Mouse (Mus musculus): ENCODE results near the gene AA986860. TPM values are rescaled to one million over a fixed set of nuclear protein-coding genes. Genes with fewer than 3 reads are reported as not detected.
A peak's percentile ranks its signal among the peaks of the same experiment; 100 is the strongest.

Gene AA986860
- polyA plus RNA-seq, 1 experiment from 2014 or later: 1.2 TPM

DNA sequence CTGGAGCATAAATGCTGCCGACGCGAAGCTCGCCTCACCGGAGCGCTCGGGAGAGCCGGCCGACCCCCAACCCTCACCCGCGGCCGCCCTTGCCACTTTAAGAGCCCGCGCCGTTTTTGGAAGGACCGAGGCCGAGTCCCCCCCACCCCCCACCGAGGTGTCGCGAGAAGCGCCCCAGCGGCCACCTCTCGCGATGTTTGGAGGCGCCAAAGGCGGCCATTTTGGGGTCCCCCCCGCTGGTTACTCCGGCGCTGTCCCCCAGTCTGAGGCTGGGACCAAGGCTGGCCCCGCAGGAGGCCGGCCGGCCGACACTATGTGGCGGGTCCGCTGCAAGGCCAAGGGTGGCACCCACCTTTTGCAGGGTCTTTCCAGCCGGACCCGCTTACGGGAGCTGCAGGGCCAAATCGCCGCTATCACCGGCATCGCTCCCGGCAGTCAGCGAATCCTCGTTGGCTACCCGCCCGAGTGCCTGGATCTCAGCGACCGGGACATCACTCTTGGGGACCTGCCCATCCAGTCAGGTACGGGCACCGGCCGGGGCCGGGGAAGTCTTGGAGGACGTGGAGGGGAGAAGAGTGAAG, 14.4 kb upstream of the AA986860 start, which contains the start of gene Yod1:
TSS of gene Yod1 (plus strand) at position 37 of the 581 bp plus-strand sequence.
- ATAC-seq (ENCODE audit: low FRiP score, low read depth): peak; percentile 84
- H3K27ac ChIP-seq: peak within 1 kb of the TSS; percentile 75; the same call in 1 of the 2 replicates
- peak within 1 kb of the TSS; percentile 99 for H3K4me2 ChIP-seq (replicated peaks)
- peaks cover 12% of the 10 kb centered on the region for H3K36me3 ChIP-seq
- no peaks in the 10 kb centered on the region for H3K9me3 ChIP-seq
- H3K4me3 ChIP-seq: peak within 1 kb of the TSS; percentile 86
- H3K9ac ChIP-seq: peak within 1 kb of the TSS; percentile 94
- peaks cover 7% of the 10 kb centered on the region; the same call in 1 of the 2 replicates for H3K27me3 ChIP-seq
- WGBS: under 1% methylated on average over 54 of the region's 54 CpGs
- H3K4me1 ChIP-seq: peaks cover 18% of the 10 kb centered on the region

DNA sequence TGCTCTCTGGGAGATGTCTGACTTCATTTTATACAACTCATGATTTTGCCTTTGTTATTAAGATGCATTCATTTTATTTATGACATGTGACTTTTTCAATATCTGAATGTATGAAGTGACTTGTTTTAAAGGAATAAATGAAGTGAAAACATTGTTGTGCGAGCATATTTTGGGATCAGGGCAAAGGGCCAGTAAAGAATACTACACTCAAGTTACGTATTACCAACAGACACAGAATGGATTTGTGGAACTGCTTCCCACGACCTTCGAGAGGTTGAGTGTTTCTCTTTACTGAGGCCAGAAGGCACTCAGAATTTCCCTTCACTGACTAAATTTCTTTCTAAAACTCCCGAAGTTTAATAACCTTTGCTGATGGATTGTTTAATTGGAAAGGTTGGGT, 7.6 kb upstream of the AA986860 start:
- WGBS: 88% methylated on average over 5 of the region's 5 CpGs
- Histone ChIP-seq H3K4me1 (0 out of 2 replicates have a peak, but pooled peaks cover under 1% of the 10 kb centered on the region), H3K9ac (no peak overlapping the region), H3K36me3 (peaks cover 6% of the 10 kb centered on the region), H3K27me3 (no peaks in the 10 kb centered on the region), H3K4me3 (no peak overlapping the region), H3K9me3 (no peaks in the 10 kb centered on the region), H3K27ac (no peak overlapping the region), H3K4me2 (replicated peaks) (no peak overlapping the region)
- ATAC-seq (ENCODE audit: low FRiP score, low read depth): no peak

- no peaks in the 10 kb centered on the region for H3K9me3 ChIP-seq
- no peak overlapping the region for H3K9ac ChIP-seq
- no peak overlapping the region for H3K4me3 ChIP-seq
- H3K4me2 ChIP-seq (replicated peaks): no peak overlapping the region
- WGBS: 93% methylated on average over 2 of the region's 2 CpGs
- peaks cover under 1% of the 10 kb centered on the region for H3K4me1 ChIP-seq
- H3K27me3 ChIP-seq: no peaks in the 10 kb centered on the region
- no peaks in the 10 kb centered on the region; the same call in 1 of the 2 replicates for H3K36me3 ChIP-seq
- no peak for ATAC-seq (ENCODE audit: low FRiP score, low read depth)
- H3K27ac ChIP-seq: no peak overlapping the region
Measured at GRCm38 (mm10) chr1:130726396-130726795, 5.4 kb upstream of the AA986860 start.

- 73% methylated on average over 1 of the region's 1 CpGs for WGBS
- H3K36me3 ChIP-seq: no peaks in the 10 kb centered on the region; the same call in 1 of the 2 replicates
- no peak overlapping the region for H3K9ac ChIP-seq
- no peak overlapping the region for H3K4me2 ChIP-seq (replicated peaks)
- H3K27me3 ChIP-seq: no peaks in the 10 kb centered on the region
- no peak for ATAC-seq (ENCODE audit: low FRiP score, low read depth)
- no peak overlapping the region for H3K27ac ChIP-seq
- peaks cover 6% of the 10 kb centered on the region for H3K4me1 ChIP-seq
- no peak overlapping the region for H3K4me3 ChIP-seq
- H3K9me3 ChIP-seq: no peaks in the 10 kb centered on the region
Measured at GRCm38 (mm10) chr1:130728070-130728469, 3.7 kb upstream of the AA986860 start.

DNA sequence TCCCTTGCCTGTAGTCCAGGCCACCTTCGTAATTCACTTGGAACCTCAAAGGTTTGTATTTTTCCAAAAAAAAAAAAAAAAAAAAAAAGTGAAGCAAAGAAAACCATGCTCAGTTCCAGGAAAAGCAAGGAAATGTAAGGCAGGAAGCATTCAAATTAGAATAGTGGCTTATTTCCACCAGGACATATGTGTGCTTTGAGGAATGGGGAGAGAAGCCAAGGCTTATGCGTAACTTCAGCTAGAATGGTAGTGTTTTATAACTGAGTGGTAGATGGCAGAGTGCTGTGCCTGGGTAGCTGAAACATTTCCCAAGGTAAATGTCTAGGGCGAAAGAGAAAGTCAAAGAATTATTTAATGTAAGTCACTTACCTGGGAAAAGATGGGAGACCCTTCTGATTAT, 3.1 kb upstream of the AA986860 start:
- 87% methylated on average over 3 of the region's 3 CpGs for WGBS
- H3K9ac ChIP-seq: no peak overlapping the region
- no peak overlapping the region for H3K4me2 ChIP-seq (replicated peaks)
- H3K4me1 ChIP-seq: peaks cover 6% of the 10 kb centered on the region
- no peak overlapping the region for H3K27ac ChIP-seq
- H3K9me3 ChIP-seq: no peaks in the 10 kb centered on the region
- no peaks in the 10 kb centered on the region for H3K27me3 ChIP-seq
- ATAC-seq (ENCODE audit: low FRiP score, low read depth): no peak
- no peaks in the 10 kb centered on the region; the same call in 1 of the 2 replicates for H3K36me3 ChIP-seq
- H3K4me3 ChIP-seq: no peak overlapping the region

DNA sequence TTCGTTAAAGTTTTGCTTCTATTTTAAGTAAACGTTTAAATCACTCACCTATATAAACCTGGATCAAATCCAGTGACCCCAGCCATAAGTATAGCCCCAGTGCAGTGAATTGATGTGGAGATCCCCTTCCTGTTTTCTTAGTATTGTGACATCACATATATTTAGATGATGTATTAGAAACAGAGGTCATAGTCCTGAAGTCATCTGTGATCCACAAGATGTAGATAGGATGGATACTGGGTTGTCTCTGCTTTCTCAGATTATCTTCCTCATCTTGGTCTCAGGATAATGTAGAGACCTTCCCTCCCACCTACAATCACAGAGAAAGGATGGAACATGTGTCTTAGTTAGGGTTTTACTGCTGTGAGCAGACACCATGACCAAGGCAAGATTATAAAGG, 2.6 kb upstream of the AA986860 start, which contains the start of gene Pfkfb2:
TSS of gene Pfkfb2 (minus strand) at position 101 of the 400 bp plus-strand sequence.
- H3K27ac ChIP-seq: no peak within 1 kb of the TSS
- H3K4me3 ChIP-seq: no peak within 1 kb of the TSS
- H3K4me2 ChIP-seq (replicated peaks): no peak within 1 kb of the TSS
- no peaks in the 10 kb centered on the region for H3K27me3 ChIP-seq
- no peak within 1 kb of the TSS for H3K9ac ChIP-seq
- H3K36me3 ChIP-seq: no peaks in the 10 kb centered on the region
- 77% methylated on average over 2 of the region's 2 CpGs for WGBS
- H3K9me3 ChIP-seq: no peaks in the 10 kb centered on the region
- H3K4me1 ChIP-seq: peaks cover 6% of the 10 kb centered on the region
- no peak for ATAC-seq (ENCODE audit: low FRiP score, low read depth)

DNA sequence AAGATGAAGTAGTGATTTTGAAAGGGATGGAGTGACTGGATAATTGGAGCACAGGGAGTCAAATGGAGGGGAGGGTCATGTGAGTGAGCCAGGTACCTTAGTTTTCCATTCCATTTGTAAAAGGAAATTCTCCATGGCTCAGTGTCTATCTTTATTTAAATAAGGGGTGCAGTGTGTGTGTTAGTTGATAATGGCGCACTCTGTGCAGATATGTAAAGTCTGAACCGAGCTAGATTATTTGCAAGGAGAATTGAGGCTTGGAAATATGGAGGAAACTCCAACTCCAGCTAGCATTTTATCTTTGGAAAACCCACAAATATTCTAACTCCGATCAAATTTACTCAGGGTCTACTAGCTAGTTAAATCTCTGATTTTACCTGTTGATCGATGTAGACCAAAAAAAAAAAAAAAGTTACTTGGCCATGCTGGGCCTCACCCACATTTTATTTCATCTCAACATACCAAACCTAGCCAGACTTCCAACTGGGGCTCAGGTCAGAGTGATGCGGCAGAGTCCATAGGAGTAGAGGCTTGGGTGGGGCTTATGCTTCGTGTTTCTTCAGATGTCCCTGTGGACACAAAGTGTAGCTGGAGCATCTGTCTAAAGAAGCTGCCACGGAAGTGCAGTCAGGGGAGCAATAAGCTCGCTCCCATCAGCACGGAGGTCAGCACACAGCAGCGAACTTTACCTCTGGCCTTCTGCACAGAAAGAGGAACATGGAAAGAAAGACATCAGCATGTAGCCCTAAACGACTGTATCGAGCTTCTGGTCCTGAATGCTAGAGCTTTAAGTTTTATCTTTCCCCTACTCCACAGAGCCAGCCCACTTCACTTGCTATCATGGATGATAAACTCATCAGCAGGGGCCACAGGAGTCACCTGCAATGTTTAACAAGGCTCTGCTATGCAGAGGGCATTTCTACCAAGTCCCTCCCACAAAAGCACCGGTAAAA, 1.2 kb downstream of the AA986860 start:
- no peaks in the 10 kb centered on the region for H3K36me3 ChIP-seq
- no peaks in the 10 kb centered on the region for H3K9me3 ChIP-seq
- H3K4me2 ChIP-seq (replicated peaks): no peak overlapping the region
- ATAC-seq (ENCODE audit: low FRiP score, low read depth): no peak
- no peak overlapping the region for H3K27ac ChIP-seq
- H3K4me3 ChIP-seq: no peak overlapping the region
- peaks cover 6% of the 10 kb centered on the region for H3K4me1 ChIP-seq
- no peaks in the 10 kb centered on the region for H3K27me3 ChIP-seq
- 86% methylated on average over 13 of the region's 13 CpGs for WGBS
- no peak overlapping the region for H3K9ac ChIP-seq

DNA sequence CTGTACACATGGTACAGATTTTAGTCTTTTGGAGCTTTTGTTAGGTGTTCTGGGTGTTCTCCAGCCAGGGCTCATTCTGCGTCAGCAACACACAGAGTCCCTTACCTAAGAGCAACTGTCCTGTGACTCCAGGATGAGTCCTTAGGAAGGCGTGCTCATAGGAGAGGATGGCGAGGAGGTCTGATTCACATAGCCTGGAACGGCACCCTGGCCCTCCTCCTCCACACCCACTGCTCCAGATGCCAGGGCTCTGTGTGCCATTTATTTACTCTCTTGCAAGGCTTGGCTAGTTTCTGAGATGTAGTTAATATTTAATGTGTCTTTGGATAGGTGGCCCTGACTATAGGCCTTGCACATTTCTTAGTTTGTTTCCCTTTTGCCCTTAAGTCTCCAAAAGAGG, 1.9 kb downstream of the AA986860 start:
- no peaks in the 10 kb centered on the region for H3K36me3 ChIP-seq
- H3K27ac ChIP-seq: no peak overlapping the region
- H3K9ac ChIP-seq: no peak overlapping the region
- 91% methylated on average over 4 of the region's 4 CpGs for WGBS
- H3K9me3 ChIP-seq: no peaks in the 10 kb centered on the region
- peaks cover 6% of the 10 kb centered on the region for H3K4me1 ChIP-seq
- H3K4me3 ChIP-seq: no peak overlapping the region
- H3K27me3 ChIP-seq: no peaks in the 10 kb centered on the region
- no peak overlapping the region for H3K4me2 ChIP-seq (replicated peaks)
- ATAC-seq (ENCODE audit: low FRiP score, low read depth): no peak

GRCm38 (mm10) chr1:130734452-130734851, 2.7 kb downstream of the AA986860 start:
- no peaks in the 10 kb centered on the region for H3K36me3 ChIP-seq
- no peak overlapping the region for H3K9ac ChIP-seq
- H3K4me2 ChIP-seq (replicated peaks): no peak overlapping the region
- no peaks in the 10 kb centered on the region for H3K27me3 ChIP-seq
- H3K4me1 ChIP-seq: peaks cover 6% of the 10 kb centered on the region
- H3K9me3 ChIP-seq: no peaks in the 10 kb centered on the region
- 67% methylated on average over 5 of the region's 5 CpGs for WGBS
- no peak overlapping the region for H3K4me3 ChIP-seq
- no peak for ATAC-seq (ENCODE audit: low FRiP score, low read depth)
- no peak overlapping the region for H3K27ac ChIP-seq

GRCm38 (mm10) chr1:130734852-130735251, 3.1 kb downstream of the AA986860 start:
- 69% methylated on average over 8 of the region's 8 CpGs for WGBS
- Histone ChIP-seq H3K27me3 (no peaks in the 10 kb centered on the region), H3K9ac (no peak overlapping the region), H3K9me3 (no peaks in the 10 kb centered on the region), H3K4me1 (peaks cover 6% of the 10 kb centered on the region), H3K27ac (no peak overlapping the region), H3K4me2 (replicated peaks) (no peak overlapping the region), H3K36me3 (no peaks in the 10 kb centered on the region), H3K4me3 (no peak overlapping the region)
- no peak for ATAC-seq (ENCODE audit: low FRiP score, low read depth)

- Histone ChIP-seq H3K27ac (no peak overlapping the region), H3K36me3 (no peaks in the 10 kb centered on the region), H3K9ac (no peak overlapping the region), H3K9me3 (no peaks in the 10 kb centered on the region), H3K4me1 (no peaks in the 10 kb centered on the region), H3K27me3 (no peaks in the 10 kb centered on the region), H3K4me2 (replicated peaks) (no peak overlapping the region), H3K4me3 (no peak overlapping the region)
- WGBS: 28% methylated on average over 11 of the region's 11 CpGs
- peak; percentile 45; the same call in 1 of the 2 replicates for ATAC-seq (ENCODE audit: low FRiP score, low read depth)
Measured at GRCm38 (mm10) chr1:130737411-130737881, 5.7 kb downstream of the AA986860 start.

DNA sequence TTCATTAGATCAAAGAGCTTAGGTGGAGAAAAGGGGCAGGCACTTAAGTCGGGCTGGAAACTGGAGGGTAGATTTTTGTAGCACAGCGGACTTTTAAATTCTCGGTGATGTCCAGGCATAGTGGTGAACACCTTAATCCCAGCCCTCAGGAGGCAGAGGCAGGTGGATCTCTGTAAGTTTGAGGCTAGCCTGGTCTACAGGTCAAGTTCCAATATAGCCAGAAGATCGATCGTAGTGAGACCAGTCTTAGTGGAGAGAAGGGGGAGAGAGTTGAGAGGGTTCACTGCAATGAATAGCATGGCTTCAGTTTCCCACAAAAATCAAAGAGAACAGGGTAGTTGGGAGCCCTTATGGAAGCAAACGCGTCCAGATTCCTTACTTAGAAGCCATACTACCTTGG, 6.1 kb downstream of the AA986860 start:
- H3K27me3 ChIP-seq: no peaks in the 10 kb centered on the region
- H3K4me2 ChIP-seq (replicated peaks): no peak overlapping the region
- H3K4me3 ChIP-seq: no peak overlapping the region
- no peak overlapping the region for H3K9ac ChIP-seq
- H3K9me3 ChIP-seq: no peaks in the 10 kb centered on the region
- no peak for ATAC-seq (ENCODE audit: low FRiP score, low read depth)
- no peak overlapping the region for H3K27ac ChIP-seq
- no peaks in the 10 kb centered on the region for H3K4me1 ChIP-seq
- 88% methylated on average over 7 of the region's 7 CpGs for WGBS
- H3K36me3 ChIP-seq: no peaks in the 10 kb centered on the region
